ENCODE assay signal across 9 mouse cellular contexts in genomic region chr3:88912585-88912984, GRCm38 (mm10). TPM values are rescaled to one million over a fixed set of nuclear protein-coding genes. Genes with fewer than 3 reads are reported as not detected.
A peak's percentile ranks its signal among the peaks of the same experiment; 100 is the strongest.
DNase-seq lines count a peak whose midpoint lies in the region; ATAC-seq and TF ChIP-seq lines count a peak whose summit lies in the region.
"Had no signal": no experiment of that assay in that cellular context is flagged by ENCODE, and none has a peak within 500 bp of the region (broad histone marks: within the 10 kb centered on the region; RNA-seq: fewer than 3 reads in every experiment).

No protein-coding gene starts in this region.

- H3K27ac ChIP-seq in kidney, embryonic 14.5 days (ENCODE audit: low read depth, low read length) = no peak overlapping the region
- H3K27ac ChIP-seq in kidney, adult 2 months (ENCODE audit: insufficient read depth, low read depth, low read length) = no peak overlapping the region
- H3K27ac ChIP-seq in embryonic facial prominence, embryonic 10.5 days (replicated peaks) = no peak overlapping the region
- H3K27ac ChIP-seq in hindbrain, embryonic 16.5 days (ENCODE audit: low read depth, low read length) = no peak overlapping the region
- no peak overlapping the region for H3K27ac ChIP-seq in midbrain, embryonic 16.5 days (ENCODE audit: low read length)

- no peak for DNase-seq in kidney, adult 2 months
- no peak for DNase-seq in embryonic facial prominence, embryonic 10.5 days (ENCODE audit: low spot score)
- no peak for DNase-seq in gastrocnemius, postnatal 36 days
- no peak for DNase-seq in frontal cortex, postnatal 36 days (ENCODE audit: low spot score in 2 of 2)
- no peak for DNase-seq in right cerebral cortex, postnatal 4 days
- DNase-seq: thymus, adult 2 months had no signal

- 93% methylated on average over 7 of the region's 7 CpGs for WGBS in kidney, embryonic 14.5 days
- WGBS in kidney, adult 2 months = 94% methylated on average over 7 of the region's 7 CpGs
- WGBS in embryonic facial prominence, embryonic 10.5 days = 93% methylated on average over 7 of the region's 7 CpGs
- 89% methylated on average over 7 of the region's 7 CpGs for WGBS in hindbrain, embryonic 16.5 days
- 90% methylated on average over 7 of the region's 7 CpGs for WGBS in midbrain, embryonic 16.5 days

- ATAC-seq in kidney, embryonic 14.5 days (ENCODE audit: low FRiP score, low TSS enrichment) = no peak
- ATAC-seq in hindbrain, embryonic 16.5 days = no peak
- ATAC-seq in midbrain, embryonic 16.5 days = no peak

- H3K4me3 ChIP-seq in kidney, embryonic 14.5 days (ENCODE audit: low read length) = no peak overlapping the region
- no peak overlapping the region for H3K4me3 ChIP-seq in kidney, adult 2 months (ENCODE audit: insufficient read depth, low read depth, low read length)
- H3K4me3 ChIP-seq in embryonic facial prominence, embryonic 10.5 days = peak overlapping the region; percentile 75
- H3K4me3 ChIP-seq in hindbrain, embryonic 16.5 days (ENCODE audit: low read length) = no peak overlapping the region
- H3K4me3 ChIP-seq in midbrain, embryonic 16.5 days (ENCODE audit: low read depth, low read length) = peak overlapping the region; percentile 85; the same call in 1 of the 2 replicates

- TF ChIP-seq POLR2A in kidney, adult 2 months (IDR thresholded peaks at IDR 0.05; ENCODE audit: low read depth, low read length) = no peak

- H3K9ac ChIP-seq in kidney, embryonic 14.5 days (ENCODE audit: low read depth, low read length) = no peak overlapping the region
- H3K9ac ChIP-seq in hindbrain, embryonic 16.5 days (ENCODE audit: low read depth, low read length) = no peak overlapping the region
- H3K9ac ChIP-seq in midbrain, embryonic 16.5 days (ENCODE audit: low read depth, low read length) = peak overlapping the region; percentile 82; the same call in 1 of the 2 replicates

- H3K9me3 ChIP-seq in kidney, embryonic 14.5 days (ENCODE audit: control insufficient read depth, low read length) = no peaks in the 10 kb centered on the region
- no peaks in the 10 kb centered on the region for H3K9me3 ChIP-seq in embryonic facial prominence, embryonic 10.5 days
- H3K9me3 ChIP-seq in hindbrain, embryonic 16.5 days (ENCODE audit: control insufficient read depth, low read length) = no peaks in the 10 kb centered on the region
- H3K9me3 ChIP-seq in midbrain, embryonic 16.5 days (replicated peaks; ENCODE audit: control insufficient read depth, low read length, poor library complexity, severe bottlenecking) = no peaks in the 10 kb centered on the region

- no peaks in the 10 kb centered on the region for H3K27me3 ChIP-seq in kidney, embryonic 14.5 days (ENCODE audit: control insufficient read depth, insufficient read depth, low read length)
- H3K27me3 ChIP-seq in kidney, adult 2 months (replicated peaks; ENCODE audit: control insufficient read depth, insufficient read depth, low read length) = no peaks in the 10 kb centered on the region
- H3K27me3 ChIP-seq in embryonic facial prominence, embryonic 10.5 days (replicated peaks; ENCODE audit: low read depth, poor library complexity, severe bottlenecking) = no peaks in the 10 kb centered on the region
- no peaks in the 10 kb centered on the region for H3K27me3 ChIP-seq in hindbrain, embryonic 16.5 days (replicated peaks; ENCODE audit: control insufficient read depth, insufficient read depth, low read length)
- no peaks in the 10 kb centered on the region for H3K27me3 ChIP-seq in midbrain, embryonic 16.5 days (ENCODE audit: control insufficient read depth, insufficient read depth, low read depth, low read length)

- H3K4me2 ChIP-seq in kidney, embryonic 14.5 days (replicated peaks; ENCODE audit: low read depth, low read length) = peak overlapping the region; percentile 78
- peak overlapping the region; percentile 59 for H3K4me2 ChIP-seq in hindbrain, embryonic 16.5 days (ENCODE audit: low read length)
- peak overlapping the region; percentile 75 for H3K4me2 ChIP-seq in midbrain, embryonic 16.5 days (ENCODE audit: low read length)

- peaks cover 14% of the 10 kb centered on the region for H3K4me1 ChIP-seq in kidney, embryonic 14.5 days (ENCODE audit: control insufficient read depth, insufficient read depth, low read length)
- H3K4me1 ChIP-seq in kidney, adult 2 months (ENCODE audit: control insufficient read depth, insufficient read depth, low read length) = no peaks in the 10 kb centered on the region
- H3K4me1 ChIP-seq in embryonic facial prominence, embryonic 10.5 days = peaks cover 17% of the 10 kb centered on the region
- peaks cover 14% of the 10 kb centered on the region for H3K4me1 ChIP-seq in hindbrain, embryonic 16.5 days (ENCODE audit: control insufficient read depth, insufficient read depth, low read depth, low read length)
- peaks cover 13% of the 10 kb centered on the region for H3K4me1 ChIP-seq in midbrain, embryonic 16.5 days (ENCODE audit: control insufficient read depth, insufficient read depth, low read length)

- peaks cover 48% of the 10 kb centered on the region for H3K36me3 ChIP-seq in kidney, embryonic 14.5 days (ENCODE audit: control insufficient read depth, insufficient read depth, low read length)
- peaks cover 2% of the 10 kb centered on the region; the same call in 1 of the 2 replicates for H3K36me3 ChIP-seq in kidney, adult 2 months (ENCODE audit: control insufficient read depth, insufficient read depth, low read length)
- H3K36me3 ChIP-seq in embryonic facial prominence, embryonic 10.5 days (replicated peaks) = peaks cover 59% of the 10 kb centered on the region
- H3K36me3 ChIP-seq in hindbrain, embryonic 16.5 days (ENCODE audit: control insufficient read depth, insufficient read depth, low read length) = peaks cover 36% of the 10 kb centered on the region
- H3K36me3 ChIP-seq in midbrain, embryonic 16.5 days (ENCODE audit: control insufficient read depth, insufficient read depth, low read length) = peaks cover 30% of the 10 kb centered on the region

- intact Hi-C loops in gastrocnemius, postnatal 36 days (cut with DNase I) = no loop called here

- no peak for TF ChIP-seq CTCF in kidney, adult 2 months (conservative IDR thresholded peaks at IDR 0.05; ENCODE audit: insufficient read depth, insufficient read length, low read depth, low read length)

RNA-seq across cellular contexts. Expression of gene Msto1, which starts 1.2 kb away (rescaled TPM):
- polyA plus RNA-seq in kidney, embryonic 14.5 days (2014; fragmentation: Nextera tagmentation; extraction: Ambion mirVana) = 40.9 and 63.2 TPM in 2 replicates
- 35.9 and 41.1 TPM in 2 replicates for polyA plus RNA-seq in kidney, adult 2 months (2012; rRNA removed)
- polyA plus RNA-seq in embryonic facial prominence, embryonic 10.5 days (2016; fragmentation: Nextera tagmentation; extraction: Ambion mirVana) = 63.0 and 64.9 TPM in 2 replicates
- 53.9 and 55.3 TPM in 2 replicates for polyA plus RNA-seq in hindbrain, embryonic 16.5 days (2015; fragmentation: Nextera tagmentation; extraction: Ambion mirVana)
- polyA plus RNA-seq in midbrain, embryonic 16.5 days (2015; fragmentation: Nextera tagmentation; extraction: Ambion mirVana) = 46.9 and 51.2 TPM in 2 replicates
- total RNA-seq in gastrocnemius, postnatal 36 days (2021) = 1 to 10 TPM; 7.6 to 7.9 TPM

RNA-seq across cellular contexts. Expression of gene Ash1l, which starts 37.8 kb away (rescaled TPM):
- 20.0 and 27.2 TPM in 2 replicates for polyA plus RNA-seq in kidney, embryonic 14.5 days (2014; fragmentation: Nextera tagmentation; extraction: Ambion mirVana)
- polyA plus RNA-seq in kidney, adult 2 months (2012; rRNA removed) = 7.8 and 8.9 TPM in 2 replicates
- polyA plus RNA-seq in embryonic facial prominence, embryonic 10.5 days (2016; fragmentation: Nextera tagmentation; extraction: Ambion mirVana) = 14.9 and 16.3 TPM in 2 replicates
- polyA plus RNA-seq in hindbrain, embryonic 16.5 days (2015; fragmentation: Nextera tagmentation; extraction: Ambion mirVana) = 17.4 and 18.2 TPM in 2 replicates
- 19.0 and 21.9 TPM in 2 replicates for polyA plus RNA-seq in midbrain, embryonic 16.5 days (2015; fragmentation: Nextera tagmentation; extraction: Ambion mirVana)
- 10 to 100 TPM; 23.2 to 29.5 TPM for total RNA-seq in gastrocnemius, postnatal 36 days (2021)

RNA-seq across cellular contexts. Expression of gene Dap3, which starts 38.4 kb away (rescaled TPM):
- polyA plus RNA-seq in kidney, embryonic 14.5 days (2014; fragmentation: Nextera tagmentation; extraction: Ambion mirVana) = 149 and 160 TPM in 2 replicates
- polyA plus RNA-seq in kidney, adult 2 months (2012; rRNA removed) = 57.0 and 78.0 TPM in 2 replicates
- polyA plus RNA-seq in embryonic facial prominence, embryonic 10.5 days (2016; fragmentation: Nextera tagmentation; extraction: Ambion mirVana) = 142 and 145 TPM in 2 replicates
- polyA plus RNA-seq in hindbrain, embryonic 16.5 days (2015; fragmentation: Nextera tagmentation; extraction: Ambion mirVana) = 127 and 130 TPM in 2 replicates
- 120 and 123 TPM in 2 replicates for polyA plus RNA-seq in midbrain, embryonic 16.5 days (2015; fragmentation: Nextera tagmentation; extraction: Ambion mirVana)
- total RNA-seq in gastrocnemius, postnatal 36 days (2021) = 10 to 100 TPM; 62.4 to 76.1 TPM

Comparison
In these comparisons a context has a peak if more than half of its experiments do, and no peak if none do; other contexts are left out.
1. H3K4me3 ChIP-seq: peak in embryonic facial prominence, embryonic 10.5 days (single experiment) and midbrain, embryonic 16.5 days (single experiment); none in kidney, embryonic 14.5 days (single experiment), kidney, adult 2 months (single experiment) and hindbrain, embryonic 16.5 days (single experiment).
2. Peak in every context shown above with its lines, with median percentiles within 50 percentile points of each other: H3K4me2 ChIP-seq.